Mouse (Mus musculus) neutrophil, adult 59 days (primary cell): Measurements from ENCODE around the gene Alk. TPM values are rescaled to one million over a fixed set of nuclear protein-coding genes. Genes with fewer than 3 reads are reported as not detected.

Source experiments
- total RNA-seq, 2 experiments: library from RNA; stranded (reverse); gene quantifications; 1 replicate in 1 of 2; 2 replicates in 1 of 2; pipeline ENCODE4 v1.2.4; 2023

The Alk gene
- total RNA-seq: not detected

GRCm38 (mm10) chr17:72604610-72604980, at the start of gene Alk:
Alk (minus strand) TSS chr17:72604627.

Other genes starting within 250 kb of the Alk start
- 100 to 1,000 TPM; 138 to 150 TPM for gene Ypel5, start 231.8 kb upstream of the Alk start, total RNA-seq